Comparison of ENCODE assay signal across 9 mouse cellular contexts in the genomic region with DNA sequence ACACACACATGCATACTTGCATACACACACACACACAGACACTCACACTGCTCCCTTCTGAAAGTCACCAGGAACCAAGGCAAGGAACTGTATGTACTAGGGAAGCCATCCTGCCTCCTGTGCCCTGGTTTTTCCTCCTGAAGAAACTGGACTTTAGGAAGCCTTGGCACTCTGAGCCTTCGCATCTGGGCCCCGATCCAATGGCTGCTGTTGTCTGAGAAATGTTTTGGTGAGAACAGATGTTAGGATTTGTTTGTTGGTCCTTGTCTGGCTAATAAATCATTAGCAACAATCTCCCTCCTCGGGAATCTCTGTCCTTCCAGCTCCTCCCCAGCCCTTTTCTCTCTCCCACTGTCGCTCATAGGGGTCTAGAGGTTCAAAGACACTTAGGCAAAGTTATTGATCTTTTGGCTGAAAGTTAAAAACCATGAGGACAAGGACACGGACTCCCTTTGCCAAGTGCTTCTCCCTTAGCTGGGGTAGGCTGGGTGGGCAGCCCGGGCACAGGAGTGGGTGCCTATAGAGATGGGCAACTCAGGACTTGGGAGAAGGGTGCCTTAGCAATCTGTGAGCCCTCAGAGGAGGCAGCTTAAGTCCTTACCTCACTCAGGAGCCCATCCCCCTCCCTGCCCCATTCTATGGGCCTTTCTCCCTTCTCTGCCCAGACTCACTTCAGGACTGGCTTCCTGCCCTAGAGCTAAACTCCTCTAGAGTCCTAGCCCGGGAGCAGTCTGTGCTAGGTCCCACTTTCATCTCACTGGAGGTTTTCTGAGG. TPM values are rescaled to one million over a fixed set of nuclear protein-coding genes. Genes with fewer than 3 reads are reported as not detected.
DNase-seq lines count a peak whose midpoint lies in the region; ATAC-seq lines count a peak whose summit lies in the region.
"Had no signal": no experiment of that assay in that cellular context is flagged by ENCODE, and none has a peak within 500 bp of the region (broad histone marks: within the 10 kb centered on the region; RNA-seq: fewer than 3 reads in every experiment).

No protein-coding gene starts in this region.

- no peak for ATAC-seq in kidney, embryonic 16.5 days (ENCODE audit: low FRiP score, low TSS enrichment)
- ATAC-seq in frontal cortex, adult (ENCODE audit: low TSS enrichment): no peak

- 0 out of 2 replicates have a peak, but pooled peaks cover 9% of the 10 kb centered on the region for H3K27me3 ChIP-seq in heart, embryonic 10.5 days (ENCODE audit: insufficient read depth, poor library complexity, severe bottlenecking)
- H3K27me3 ChIP-seq in kidney, embryonic 16.5 days (ENCODE audit: insufficient read depth, low read length): no peaks in the 10 kb centered on the region
- H3K27me3 ChIP-seq: liver, embryonic 15.5 days had no signal

- H3K9ac ChIP-seq in kidney, embryonic 16.5 days (replicated peaks; ENCODE audit: low read length): no peak overlapping the region
- H3K9ac ChIP-seq: liver, embryonic 15.5 days had no signal

- no peaks in the 10 kb centered on the region for H3K9me3 ChIP-seq in heart, embryonic 10.5 days
- no peaks in the 10 kb centered on the region for H3K9me3 ChIP-seq in kidney, embryonic 16.5 days (ENCODE audit: low read length)
- H3K9me3 ChIP-seq: liver, embryonic 15.5 days had no signal

- DNase-seq in heart, adult 18-20 months: peak; percentile 31 to 52
- DNase-seq in heart, embryonic 10.5 days (ENCODE audit: low spot score): no peak
- DNase-seq in right cerebral cortex, postnatal 10 days (ENCODE audit: low spot score in 2 of 2): peak; percentile 40 to 46
- no peak for DNase-seq in right cerebral cortex, adult 2 months (ENCODE audit: low spot score in 2 of 2)
- DNase-seq in testis, postnatal 10 days (ENCODE audit: low spot score): peak; percentile 73
- DNase-seq in cerebellum, adult 9-10 months: no peak

- H3K4me3 ChIP-seq in heart, embryonic 10.5 days: no peak overlapping the region
- H3K4me3 ChIP-seq in kidney, embryonic 16.5 days (ENCODE audit: low read length): no peak overlapping the region
- H3K4me3 ChIP-seq: liver, embryonic 15.5 days had no signal

- no peak overlapping the region for H3K27ac ChIP-seq in heart, embryonic 10.5 days
- 0 out of 2 replicates have a peak overlapping the region, but pooled peaks have one; percentile 19 for H3K27ac ChIP-seq in kidney, embryonic 16.5 days (ENCODE audit: low read length)
- H3K27ac ChIP-seq: liver, embryonic 15.5 days had no signal

- WGBS in heart, embryonic 10.5 days: 66% methylated on average over 7 of the region's 7 CpGs
- WGBS in kidney, embryonic 16.5 days: 45% methylated on average over 7 of the region's 7 CpGs

- no peak overlapping the region for H3K4me2 ChIP-seq in kidney, embryonic 16.5 days (replicated peaks; ENCODE audit: low read depth, low read length)
- H3K4me2 ChIP-seq: liver, embryonic 15.5 days had no signal

- H3K4me1 ChIP-seq in heart, embryonic 10.5 days: peaks cover 11% of the 10 kb centered on the region
- H3K4me1 ChIP-seq in kidney, embryonic 16.5 days (ENCODE audit: insufficient read depth, low read length): peaks cover 9% of the 10 kb centered on the region
- H3K4me1 ChIP-seq: liver, embryonic 15.5 days had no signal

- peaks cover 44% of the 10 kb centered on the region for H3K36me3 ChIP-seq in heart, embryonic 10.5 days
- H3K36me3 ChIP-seq in kidney, embryonic 16.5 days (ENCODE audit: insufficient read depth, low read length): peaks cover 34% of the 10 kb centered on the region

RNA-seq across cellular contexts. Expression of a gene that starts 8.4 kb away (rescaled TPM):
- total RNA-seq in heart, adult 18-20 months (2021): 1 to 10 TPM in 1 of 2 experiments, under 1 TPM in 1; 0.17 to 1.2 TPM
- polyA plus RNA-seq in heart, embryonic 10.5 days (2016; fragmentation: Nextera tagmentation; extraction: Ambion mirVana): 0.20 and 0.23 TPM in 2 replicates
- polyA plus RNA-seq in kidney, embryonic 16.5 days (2015; fragmentation: Nextera tagmentation; extraction: Ambion mirVana): 0.09 TPM in 1 of 2 replicates, not detected in the other

RNA-seq across cellular contexts. Expression of a gene that starts 30.4 kb away (rescaled TPM):
- total RNA-seq in heart, adult 18-20 months (2021): 10 to 100 TPM; 45.6 to 47.9 TPM
- polyA plus RNA-seq in heart, embryonic 10.5 days (2016; fragmentation: Nextera tagmentation; extraction: Ambion mirVana): 11.8 and 13.6 TPM in 2 replicates
- polyA plus RNA-seq in kidney, embryonic 16.5 days (2015; fragmentation: Nextera tagmentation; extraction: Ambion mirVana): 13.3 and 13.8 TPM in 2 replicates

RNA-seq across cellular contexts. Expression of a gene that starts 30.9 kb away (rescaled TPM):
- total RNA-seq in heart, adult 18-20 months (2021): 10 to 100 TPM; 14.0 to 15.6 TPM
- 14.3 and 14.8 TPM in 2 replicates for polyA plus RNA-seq in heart, embryonic 10.5 days (2016; fragmentation: Nextera tagmentation; extraction: Ambion mirVana)
- polyA plus RNA-seq in kidney, embryonic 16.5 days (2015; fragmentation: Nextera tagmentation; extraction: Ambion mirVana): 60.2 and 62.9 TPM in 2 replicates

RNA-seq across cellular contexts. Expression of a gene that starts 51.1 kb away (rescaled TPM):
- 100 to 1,000 TPM; 111 to 117 TPM for total RNA-seq in heart, adult 18-20 months (2021)
- polyA plus RNA-seq in heart, embryonic 10.5 days (2016; fragmentation: Nextera tagmentation; extraction: Ambion mirVana): 182 and 248 TPM in 2 replicates
- polyA plus RNA-seq in kidney, embryonic 16.5 days (2015; fragmentation: Nextera tagmentation; extraction: Ambion mirVana): 83.2 and 115 TPM in 2 replicates

RNA-seq across cellular contexts. Expression of a gene that starts 58.2 kb away (rescaled TPM):
- under 1 TPM in 1 of 2 experiments, not detected in 1; 0.10 TPM for total RNA-seq in heart, adult 18-20 months (2021)
- 0.07 TPM in 1 of 2 replicates, not detected in the other for polyA plus RNA-seq in heart, embryonic 10.5 days (2016; fragmentation: Nextera tagmentation; extraction: Ambion mirVana)
- polyA plus RNA-seq in kidney, embryonic 16.5 days (2015; fragmentation: Nextera tagmentation; extraction: Ambion mirVana): 2.7 and 2.8 TPM in 2 replicates

Comparison
In these comparisons a context has a peak if more than half of its experiments do, and no peak if none do; other contexts are left out.
1. DNase-seq: peak in heart, adult 18-20 months (2 of 2), right cerebral cortex, postnatal 10 days (2 of 2) and testis, postnatal 10 days (single experiment); none in heart, embryonic 10.5 days (single experiment), right cerebral cortex, adult 2 months (0 of 2) and cerebellum, adult 9-10 months (single experiment).